Mouse (Mus musculus): ENCODE measurements around the gene Arhgef1. TPM values are rescaled to one million over a fixed set of nuclear protein-coding genes. Genes with fewer than 3 reads are reported as not detected.

Arhgef1 gene
- polyA plus RNA-seq, 1 experiment, result 39.6 TPM

DNA sequence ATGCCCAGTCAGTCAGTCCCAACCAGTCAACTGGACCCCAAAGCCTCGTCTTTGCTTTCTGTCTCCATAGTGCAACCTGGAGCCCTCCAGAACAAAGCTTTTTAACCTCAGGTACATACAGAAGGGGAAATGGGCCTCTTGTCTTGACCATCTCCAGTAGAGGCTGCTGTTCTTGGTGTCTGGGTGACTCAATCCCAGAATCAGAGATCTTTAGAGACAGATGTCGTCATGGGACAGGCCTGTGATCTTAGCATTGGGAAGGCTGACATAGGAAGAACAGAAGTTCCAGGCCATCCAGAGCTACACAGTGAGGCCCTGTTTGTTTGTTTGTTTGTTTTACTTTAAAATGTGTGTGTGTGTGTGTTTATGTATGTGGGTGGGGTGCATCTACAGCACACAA, 61.6 kb downstream of the Arhgef1 start:
- TF ChIP-seq POLR2A (IDR thresholded peaks at IDR 0.05; ENCODE audit: control insufficient read depth, low read depth, low read length), result no peak
- no peak for TF ChIP-seq CTCF (IDR thresholded peaks at IDR 0.05; ENCODE audit: control insufficient read depth, insufficient read depth, insufficient replicate concordance, low read depth, low read length)
- no peak overlapping the region for H3K4me3 ChIP-seq (ENCODE audit: control insufficient read depth, low read depth, low read length)

DNA sequence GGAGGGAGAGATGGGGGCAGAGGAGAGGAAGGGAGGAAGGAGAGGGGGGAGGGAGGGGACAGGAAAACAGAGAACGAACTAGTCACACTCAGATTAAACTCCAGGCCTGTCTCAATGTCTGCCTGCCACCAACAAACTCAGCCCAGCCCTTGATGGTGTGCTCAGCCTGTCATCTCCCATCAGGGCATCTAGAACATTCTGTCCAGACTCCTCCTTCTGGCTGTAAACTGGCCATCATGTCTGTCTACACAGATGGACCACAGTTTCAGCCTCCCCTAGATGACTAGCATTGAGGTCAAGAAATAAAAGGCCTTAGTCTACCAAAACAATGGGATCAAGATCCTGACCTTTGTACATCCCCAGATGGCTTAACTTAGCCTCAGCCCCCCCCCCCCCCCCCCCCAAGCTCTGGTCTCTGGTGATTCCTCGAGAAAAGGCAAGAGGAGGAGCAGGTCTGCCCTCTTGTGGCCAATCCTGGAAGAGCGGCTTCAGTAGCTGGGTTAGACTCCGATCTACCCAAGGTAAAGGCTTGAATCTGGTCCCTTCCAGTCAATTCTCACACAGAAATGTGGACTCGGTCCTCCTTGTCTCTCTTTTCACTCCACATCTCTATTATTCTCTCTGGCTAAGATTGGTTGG, 62.3 kb downstream of the Arhgef1 start:
- H3K27ac ChIP-seq (ENCODE audit: control insufficient read depth, insufficient read depth, low read depth, low read length), result no peak overlapping the region
- TF ChIP-seq CTCF (IDR thresholded peaks at IDR 0.05; ENCODE audit: control insufficient read depth, insufficient read depth, insufficient replicate concordance, low read depth, low read length), result peak; percentile 79
- TF ChIP-seq POLR2A (IDR thresholded peaks at IDR 0.05; ENCODE audit: control insufficient read depth, low read depth, low read length), result no peak

More for the DNA sequence above, 61.6 kb downstream of the Arhgef1 start:
- Histone ChIP-seq H3K36me3 (ENCODE audit: control insufficient read depth, insufficient read depth, low read length) (no peaks in the 10 kb centered on the region), H3K27ac (ENCODE audit: control insufficient read depth, insufficient read depth, low read depth, low read length) (no peak overlapping the region), H3K27me3 (ENCODE audit: control insufficient read depth, insufficient read depth, low read length) (no peaks in the 10 kb centered on the region), H3K4me1 (ENCODE audit: control insufficient read depth, insufficient read depth, low read length) (no peaks in the 10 kb centered on the region)

DNA sequence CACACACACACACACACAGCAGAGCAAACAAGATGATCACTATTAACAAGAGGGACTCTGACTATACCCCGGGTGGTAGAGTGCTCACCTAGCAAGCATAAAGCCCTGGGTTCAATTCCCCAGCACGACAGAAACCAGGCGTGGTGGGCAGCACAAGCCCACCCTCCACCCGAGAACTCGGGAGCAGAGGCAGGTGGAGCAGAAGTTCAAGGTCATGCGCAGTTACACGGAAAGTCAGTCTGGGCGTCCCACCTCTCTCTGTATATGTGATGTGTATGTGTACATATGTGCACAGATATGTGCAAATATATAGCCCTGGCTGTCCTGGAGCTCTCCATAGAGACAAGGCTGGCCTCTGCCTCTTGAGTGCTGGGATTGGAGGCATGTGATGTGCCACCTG, 65.3 kb downstream of the Arhgef1 start:
- no peak for TF ChIP-seq CTCF (IDR thresholded peaks at IDR 0.05; ENCODE audit: control insufficient read depth, insufficient read depth, insufficient replicate concordance, low read depth, low read length)
- TF ChIP-seq POLR2A (IDR thresholded peaks at IDR 0.05; ENCODE audit: control insufficient read depth, low read depth, low read length), result no peak
- no peaks in the 10 kb centered on the region; the same call in 1 of the 2 replicates for H3K36me3 ChIP-seq (ENCODE audit: control insufficient read depth, insufficient read depth, low read length)
- no peaks in the 10 kb centered on the region for H3K27me3 ChIP-seq (ENCODE audit: control insufficient read depth, insufficient read depth, low read length)
- H3K4me1 ChIP-seq (ENCODE audit: control insufficient read depth, insufficient read depth, low read length), result peaks cover 8% of the 10 kb centered on the region
- no peak overlapping the region for H3K4me3 ChIP-seq (ENCODE audit: control insufficient read depth, low read depth, low read length)
- H3K27ac ChIP-seq (ENCODE audit: control insufficient read depth, insufficient read depth, low read depth, low read length), result no peak overlapping the region

More for the DNA sequence above, 62.3 kb downstream of the Arhgef1 start:
- H3K4me1 ChIP-seq (ENCODE audit: control insufficient read depth, insufficient read depth, low read length), result no peaks in the 10 kb centered on the region
- no peaks in the 10 kb centered on the region for H3K27me3 ChIP-seq (ENCODE audit: control insufficient read depth, insufficient read depth, low read length)
- H3K4me3 ChIP-seq (ENCODE audit: control insufficient read depth, low read depth, low read length), result no peak overlapping the region
- H3K36me3 ChIP-seq (ENCODE audit: control insufficient read depth, insufficient read depth, low read length), result no peaks in the 10 kb centered on the region; the same call in 1 of the 2 replicates

DNA sequence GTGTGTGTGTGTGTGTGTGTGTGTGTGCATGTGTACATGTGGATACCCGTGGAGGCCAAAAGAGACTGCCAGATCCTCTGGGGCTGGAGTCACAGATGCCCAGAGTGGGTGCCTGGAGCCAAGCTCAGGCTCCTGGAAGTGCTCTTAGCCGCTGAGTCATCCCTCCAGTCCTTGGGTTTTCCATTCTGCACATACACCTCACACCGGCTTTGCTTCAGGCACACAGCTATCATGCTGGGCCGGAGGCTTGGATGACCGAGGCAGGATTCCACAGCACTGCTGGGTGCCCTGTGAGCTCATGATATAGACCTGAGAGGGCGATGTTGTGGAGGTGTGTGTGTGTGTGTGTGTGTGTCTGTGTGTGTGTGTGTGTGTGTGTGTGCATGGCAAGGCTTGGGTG, 65.8 kb downstream of the Arhgef1 start:
- Histone ChIP-seq H3K4me3 (ENCODE audit: control insufficient read depth, low read depth, low read length) (no peak overlapping the region), H3K27me3 (ENCODE audit: control insufficient read depth, insufficient read depth, low read length) (no peaks in the 10 kb centered on the region), H3K4me1 (ENCODE audit: control insufficient read depth, insufficient read depth, low read length) (peaks cover 8% of the 10 kb centered on the region), H3K27ac (ENCODE audit: control insufficient read depth, insufficient read depth, low read depth, low read length) (no peak overlapping the region), H3K36me3 (ENCODE audit: control insufficient read depth, insufficient read depth, low read length) (no peaks in the 10 kb centered on the region; the same call in 1 of the 2 replicates)
- TF ChIP-seq POLR2A (IDR thresholded peaks at IDR 0.05; ENCODE audit: control insufficient read depth, low read depth, low read length), result no peak
- no peak for TF ChIP-seq CTCF (IDR thresholded peaks at IDR 0.05; ENCODE audit: control insufficient read depth, insufficient read depth, insufficient replicate concordance, low read depth, low read length)

DNA sequence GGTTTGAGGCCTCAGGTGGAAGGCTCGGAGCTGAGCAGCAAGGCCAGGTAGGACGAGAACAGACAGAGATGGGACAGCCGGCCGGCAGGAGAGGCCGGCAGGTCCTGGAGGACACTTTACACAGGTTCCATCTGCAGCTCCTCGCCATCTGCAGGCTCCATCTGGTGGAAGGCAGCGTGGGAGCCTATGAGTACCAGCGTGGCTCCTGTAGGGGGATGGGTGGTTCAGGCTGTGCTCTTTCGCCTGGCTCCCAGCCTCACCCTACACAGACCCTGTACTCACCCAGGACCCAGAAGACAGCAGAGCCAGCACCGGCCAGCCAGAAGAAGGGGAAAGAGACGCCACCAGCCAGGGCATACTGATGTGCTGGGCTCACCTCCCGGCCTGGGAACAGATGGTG, 67.1 kb downstream of the Arhgef1 start:
- H3K27ac ChIP-seq (ENCODE audit: control insufficient read depth, insufficient read depth, low read depth, low read length), result no peak overlapping the region
- TF ChIP-seq POLR2A (IDR thresholded peaks at IDR 0.05; ENCODE audit: control insufficient read depth, low read depth, low read length) (no peak), CTCF (IDR thresholded peaks at IDR 0.05; ENCODE audit: control insufficient read depth, insufficient read depth, insufficient replicate concordance, low read depth, low read length) (no peak)
- no peaks in the 10 kb centered on the region for H3K27me3 ChIP-seq (ENCODE audit: control insufficient read depth, insufficient read depth, low read length)

DNA sequence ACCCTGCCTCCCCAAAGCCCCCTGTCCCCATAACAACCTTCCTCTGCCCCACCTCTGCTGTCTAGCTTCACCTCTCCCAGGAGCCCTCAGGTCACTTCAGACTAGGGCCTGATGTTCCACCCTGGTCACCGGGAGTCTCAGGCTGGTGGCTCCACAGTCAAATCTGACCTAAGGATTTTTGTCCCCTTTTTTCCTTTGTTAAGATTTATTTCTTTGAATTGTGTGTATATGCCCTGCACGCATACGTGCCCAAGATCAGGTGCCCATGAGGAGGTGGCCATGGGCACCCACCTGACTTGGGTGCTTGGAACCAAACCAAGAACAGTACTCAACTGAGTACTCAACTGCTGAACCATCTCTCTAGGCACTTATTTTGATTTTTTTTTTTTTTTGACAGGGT, 67.6 kb downstream of the Arhgef1 start:
- peaks cover 9% of the 10 kb centered on the region for H3K4me1 ChIP-seq (ENCODE audit: control insufficient read depth, insufficient read depth, low read length)
- no peak overlapping the region for H3K27ac ChIP-seq (ENCODE audit: control insufficient read depth, insufficient read depth, low read depth, low read length)
- no peaks in the 10 kb centered on the region for H3K27me3 ChIP-seq (ENCODE audit: control insufficient read depth, insufficient read depth, low read length)
- H3K36me3 ChIP-seq (ENCODE audit: control insufficient read depth, insufficient read depth, low read length), result no peaks in the 10 kb centered on the region; the same call in 1 of the 2 replicates
- TF ChIP-seq POLR2A (IDR thresholded peaks at IDR 0.05; ENCODE audit: control insufficient read depth, low read depth, low read length), result no peak
- TF ChIP-seq CTCF (IDR thresholded peaks at IDR 0.05; ENCODE audit: control insufficient read depth, insufficient read depth, insufficient replicate concordance, low read depth, low read length), result no peak
- no peak overlapping the region for H3K4me3 ChIP-seq (ENCODE audit: control insufficient read depth, low read depth, low read length)

More for the DNA sequence above, 67.1 kb downstream of the Arhgef1 start:
- Histone ChIP-seq H3K36me3 (ENCODE audit: control insufficient read depth, insufficient read depth, low read length) (no peaks in the 10 kb centered on the region; the same call in 1 of the 2 replicates), H3K4me1 (ENCODE audit: control insufficient read depth, insufficient read depth, low read length) (peaks cover 9% of the 10 kb centered on the region), H3K4me3 (ENCODE audit: control insufficient read depth, low read depth, low read length) (no peak overlapping the region)

DNA sequence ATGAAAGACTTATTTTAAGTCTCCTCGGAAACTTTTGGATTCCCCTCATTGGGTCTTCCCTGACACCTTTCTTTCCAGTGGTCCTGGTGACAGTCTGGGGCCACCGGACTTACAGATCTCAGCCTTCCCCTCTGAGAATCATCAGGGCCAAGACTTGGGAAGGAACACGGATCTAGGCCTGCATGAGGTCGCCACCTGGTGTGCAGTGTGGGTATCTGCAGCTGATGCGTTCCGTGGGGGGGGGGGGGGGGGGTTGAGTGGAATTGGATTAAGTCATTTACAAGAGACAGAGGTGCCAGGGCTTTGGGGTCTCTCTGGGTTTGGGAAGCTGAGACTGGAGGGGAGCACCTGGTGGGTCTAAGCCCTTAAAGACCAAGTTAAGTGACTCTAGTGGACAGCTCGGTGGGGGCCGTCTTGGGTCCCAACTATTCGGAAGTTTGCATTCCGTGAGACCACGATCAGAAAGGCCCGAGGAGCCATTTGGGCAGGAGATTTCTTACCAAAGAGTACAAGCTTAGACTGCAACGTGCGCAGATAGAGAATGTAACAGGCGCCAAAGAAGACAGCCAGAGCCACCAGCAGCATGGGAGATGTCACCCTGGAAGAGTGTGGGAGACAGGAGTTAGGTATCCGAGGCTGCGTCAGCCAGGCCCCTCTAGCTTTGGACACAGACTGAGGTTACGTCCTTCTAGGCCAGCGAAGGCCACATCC, 68.7 kb downstream of the Arhgef1 start:
- no peaks in the 10 kb centered on the region; the same call in 1 of the 2 replicates for H3K36me3 ChIP-seq (ENCODE audit: control insufficient read depth, insufficient read depth, low read length)
- peak overlapping the region; percentile 22; the same call in 1 of the 2 replicates for H3K27ac ChIP-seq (ENCODE audit: control insufficient read depth, insufficient read depth, low read depth, low read length)
- H3K27me3 ChIP-seq (ENCODE audit: control insufficient read depth, insufficient read depth, low read length), result no peaks in the 10 kb centered on the region
- TF ChIP-seq POLR2A (IDR thresholded peaks at IDR 0.05; ENCODE audit: control insufficient read depth, low read depth, low read length), result no peak
- peak; percentile 74; the same call in 1 of the 2 replicates for TF ChIP-seq CTCF (IDR thresholded peaks at IDR 0.05; ENCODE audit: control insufficient read depth, insufficient read depth, insufficient replicate concordance, low read depth, low read length)
- peak overlapping the region; percentile 93 for H3K4me3 ChIP-seq (ENCODE audit: control insufficient read depth, low read depth, low read length)
- H3K4me1 ChIP-seq (ENCODE audit: control insufficient read depth, insufficient read depth, low read length), result peaks cover 9% of the 10 kb centered on the region

All from testis, adult 2 months (tissue).